Mouse (Mus musculus) heart, embryonic 11.5 days (tissue): Measurements from ENCODE around the gene Fmod. TPM values are rescaled to one million over a fixed set of nuclear protein-coding genes. Genes with fewer than 3 reads are reported as not detected.
A peak's percentile ranks its signal among the peaks of the same experiment; 100 is the strongest.

Source experiments
- ATAC-seq: fragments of 200-750 bp; cut with Nextera tagmentation; replicated peaks from 2 replicates; pipeline ENCODE4 v1.8.0; 2017; ENCODE audit warnings: moderate library complexity; ENCODE audit not compliant: insufficient number of reproducible peaks, low FRiP score, low TSS enrichment
- H3K27ac ChIP-seq: fragments of 300-500 bp; sonication (generic); 2 replicates; pipeline ENCODE4 v1.5.1; 2014; ENCODE audit warnings: mild to moderate bottlenecking, low read depth, low read length
- H3K27me3 ChIP-seq: fragments of 300-500 bp; sonication (generic); 2 replicates; pipeline ENCODE4 v1.6.1; 2014; ENCODE audit warnings: mild to moderate bottlenecking, low read length, mixed read lengths; ENCODE audit not compliant: control insufficient read depth, insufficient read depth
- H3K36me3 ChIP-seq: fragments of 300-500 bp; sonication (generic); 2 replicates; pipeline ENCODE4 v1.6.1; 2014; ENCODE audit warnings: mild to moderate bottlenecking, low read length, moderate library complexity, mixed read lengths; ENCODE audit not compliant: control insufficient read depth, insufficient read depth
- H3K4me1 ChIP-seq: fragments of 300-500 bp; sonication (generic); 2 replicates; pipeline ENCODE4 v1.6.1; 2014; ENCODE audit warnings: low read length; ENCODE audit not compliant: control insufficient read depth, insufficient read depth
- H3K4me2 ChIP-seq: fragments of 300-500 bp; sonication (generic); 2 replicates; pipeline ENCODE4 v1.6.1; 2014; ENCODE audit warnings: mild to moderate bottlenecking, moderate library complexity
- H3K4me3 ChIP-seq: fragments of 300-500 bp; sonication (generic); 2 replicates; pipeline ENCODE4 v1.5.1; 2014; ENCODE audit warnings: low read depth, low read length
- H3K9ac ChIP-seq: fragments of 300-500 bp; sonication (generic); 2 replicates; pipeline ENCODE4 v1.6.1; 2014; ENCODE audit warnings: mild to moderate bottlenecking, low read depth, low read length, moderate library complexity
- H3K9me3 ChIP-seq: fragments of 300-500 bp; sonication (generic); replicated peaks from 2 replicates; pipeline ENCODE4 v1.6.1; 2016; ENCODE audit warnings: low read length; ENCODE audit not compliant: control insufficient read depth
- WGBS: fragments of 180-500 bp; shearing (Covaris S2); extraction: QIAGEN DNeasy Blood & Tissue Kit; methylation state at CpG from one replicate; pipeline ENCODE4 v1.1.7; 2014; ENCODE audit not compliant: insufficient replicate concordance; 5-methylcytosine and 5-hydroxymethylcytosine counted together
- polyA plus RNA-seq: library from polyadenylated mRNA; unstranded; fragments of >200 nt; fragmentation: Nextera tagmentation; extraction: Ambion mirVana; gene quantifications from 2 replicates; pipeline ENCODE4 v1.2.1, GENCODE M21; 2014

The Fmod gene
- polyA plus RNA-seq, 1 experiment from 2014 or later = 10.6 TPM

DNA sequence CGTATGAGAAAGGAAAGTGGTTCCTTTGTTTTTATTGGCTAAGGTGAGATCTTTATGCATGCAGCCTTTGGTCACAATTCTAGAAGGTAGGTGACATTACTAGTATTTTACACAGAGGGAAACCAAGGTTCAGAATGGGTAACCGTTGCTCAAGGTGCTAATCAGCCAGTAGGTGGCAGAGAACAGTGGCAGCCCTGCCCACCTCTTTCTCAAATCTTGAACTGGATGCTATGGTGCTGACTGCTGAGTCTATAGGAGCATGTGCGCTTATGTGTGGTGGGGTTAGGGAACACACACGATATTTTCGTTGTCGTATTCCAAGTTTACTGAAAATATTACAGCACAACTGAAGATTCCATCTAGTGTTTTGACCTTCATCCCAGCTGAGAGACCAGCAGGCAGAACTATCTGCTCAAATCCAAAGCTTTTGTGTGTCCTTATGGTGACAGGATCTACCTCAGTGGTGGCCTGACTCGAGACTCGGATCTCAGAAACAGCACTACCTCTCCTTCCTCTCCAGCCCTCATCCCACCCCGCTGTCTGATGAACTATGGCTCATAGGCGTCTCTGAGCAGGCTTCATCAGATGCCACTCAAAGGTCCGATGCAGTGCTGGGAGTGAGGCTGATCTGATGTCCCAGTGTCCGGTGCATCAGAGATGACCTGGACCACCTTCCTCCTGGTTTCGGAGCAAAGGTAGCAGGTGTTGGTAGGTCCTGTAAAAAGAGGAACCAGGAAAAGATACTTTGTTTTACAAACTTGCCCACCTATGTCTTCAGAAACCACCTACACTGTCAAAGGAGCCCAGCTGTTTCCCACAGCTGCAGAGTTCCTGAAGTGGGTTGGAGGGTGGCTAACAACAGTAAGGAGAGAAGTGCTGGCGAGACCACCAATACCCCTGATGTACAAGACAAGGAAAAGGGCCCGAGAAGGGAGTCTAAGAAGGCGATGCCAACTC, 23.0 kb downstream of the Fmod start:
- Histone ChIP-seq H3K4me3 (peak overlapping the region; percentile 42), H3K4me1 (peaks cover 50% of the 10 kb centered on the region), H3K9me3 (no peaks in the 10 kb centered on the region), H3K9ac (peak overlapping the region; percentile 56; the same call in 1 of the 2 replicates), H3K4me2 (peak overlapping the region; percentile 82), H3K27me3 (no peaks in the 10 kb centered on the region), H3K27ac (peak overlapping the region; percentile 98), H3K36me3 (no peaks in the 10 kb centered on the region)
- 66% methylated on average over 16 of the region's 16 CpGs for WGBS
- no peak for ATAC-seq

GRCm38 (mm10) chr1:134060849-134061569, 24.0 kb downstream of the Fmod start:
- Histone ChIP-seq H3K36me3 (no peaks in the 10 kb centered on the region), H3K4me2 (peak overlapping the region; percentile 82), H3K9me3 (no peaks in the 10 kb centered on the region), H3K4me1 (peaks cover 56% of the 10 kb centered on the region), H3K4me3 (peak overlapping the region; percentile 42), H3K27ac (peak overlapping the region; percentile 98), H3K27me3 (no peaks in the 10 kb centered on the region), H3K9ac (peak overlapping the region; percentile 75)
- 4% methylated on average over 31 of the region's 31 CpGs for whole genome bisulfite sequencing
- ATAC-seq = peak; percentile 93

DNA sequence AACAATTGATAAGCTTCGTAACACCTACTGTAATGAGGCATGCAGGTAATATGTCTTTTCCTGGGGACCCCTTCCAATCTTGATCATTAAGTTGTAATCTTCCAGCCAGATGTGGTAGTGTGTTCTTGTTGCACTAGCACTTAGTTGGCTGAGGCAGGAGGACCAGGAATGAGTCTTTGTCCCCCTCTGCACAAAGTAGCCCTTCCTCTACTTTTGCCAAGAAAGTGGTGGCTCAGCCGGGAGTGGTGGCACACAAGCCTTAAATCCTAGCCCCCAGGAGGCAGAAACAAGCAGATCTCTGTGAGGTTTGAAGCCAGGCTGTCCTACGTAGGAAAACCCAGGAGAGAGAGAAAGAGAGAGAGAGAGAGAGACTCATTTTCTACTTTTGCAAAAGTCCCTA, 24.9 kb downstream of the Fmod start:
- Histone ChIP-seq H3K9me3 (no peaks in the 10 kb centered on the region), H3K27ac (peak overlapping the region; percentile 98), H3K36me3 (no peaks in the 10 kb centered on the region), H3K4me2 (peak overlapping the region; percentile 82), H3K27me3 (no peaks in the 10 kb centered on the region), H3K9ac (no peak overlapping the region), H3K4me3 (no peak overlapping the region), H3K4me1 (peaks cover 59% of the 10 kb centered on the region)
- no peak for ATAC-seq
- 70% methylated on average over 3 of the region's 3 CpGs for WGBS

GRCm38 (mm10) chr1:134062411-134063085, 25.5 kb downstream of the Fmod start:
- H3K4me1 ChIP-seq = peaks cover 63% of the 10 kb centered on the region
- no peaks in the 10 kb centered on the region for H3K9me3 ChIP-seq
- H3K4me2 ChIP-seq = peak overlapping the region; percentile 67
- H3K36me3 ChIP-seq = no peaks in the 10 kb centered on the region
- peak overlapping the region; percentile 74 for H3K9ac ChIP-seq
- no peak for ATAC-seq
- 19% methylated on average over 11 of the region's 11 CpGs for WGBS
- peak overlapping the region; percentile 88 for H3K27ac ChIP-seq
- H3K4me3 ChIP-seq = peak overlapping the region; percentile 20; the same call in 1 of the 2 replicates
- no peaks in the 10 kb centered on the region for H3K27me3 ChIP-seq

GRCm38 (mm10) chr1:134063086-134063772, 26.2 kb downstream of the Fmod start:
- H3K9ac ChIP-seq = peak overlapping the region; percentile 74
- peak overlapping the region; percentile 88 for H3K27ac ChIP-seq
- peak overlapping the region; percentile 67 for H3K4me2 ChIP-seq
- WGBS = 4% methylated on average over 32 of the region's 33 CpGs
- H3K36me3 ChIP-seq = no peaks in the 10 kb centered on the region
- peaks cover 63% of the 10 kb centered on the region for H3K4me1 ChIP-seq
- no peaks in the 10 kb centered on the region for H3K9me3 ChIP-seq
- peak overlapping the region; percentile 20 for H3K4me3 ChIP-seq
- H3K27me3 ChIP-seq = no peaks in the 10 kb centered on the region
- ATAC-seq = no peak

- H3K4me1 ChIP-seq = peaks cover 63% of the 10 kb centered on the region
- 24% methylated on average over 9 of the region's 9 CpGs for WGBS
- ATAC-seq = no peak
Measured at GRCm38 (mm10) chr1:134063773-134064125, 26.7 kb downstream of the Fmod start.

DNA sequence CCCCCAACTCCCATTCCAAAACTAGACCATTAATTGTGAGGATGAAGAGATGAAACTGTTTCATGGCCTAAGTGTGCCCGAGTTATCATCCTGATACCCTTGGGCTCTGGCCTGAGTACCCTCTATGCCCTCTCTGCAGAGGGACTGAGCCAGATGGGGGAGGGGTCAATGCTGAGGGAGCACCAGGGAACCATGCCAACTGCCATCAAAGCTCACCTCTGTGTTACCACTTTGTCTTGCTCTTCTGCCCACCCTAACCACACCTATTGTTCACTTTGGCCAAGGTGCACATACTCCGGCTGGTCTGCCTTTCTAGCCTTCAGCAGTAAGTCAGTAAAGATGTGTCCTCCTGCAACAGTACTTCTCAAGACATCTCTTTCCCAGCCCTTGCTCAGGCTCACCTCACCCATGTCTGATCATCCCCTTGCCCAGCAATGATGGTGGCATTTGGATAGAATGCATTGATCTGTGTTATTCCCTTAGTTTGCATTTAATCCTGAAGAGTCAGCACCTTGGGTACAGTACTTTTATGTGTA, 27.3 kb downstream of the Fmod start:
- Histone ChIP-seq H3K27me3 (no peaks in the 10 kb centered on the region), H3K36me3 (no peaks in the 10 kb centered on the region), H3K9me3 (no peaks in the 10 kb centered on the region), H3K4me2 (no peak overlapping the region), H3K9ac (no peak overlapping the region), H3K27ac (peak overlapping the region; percentile 88; the same call in 1 of the 2 replicates), H3K4me3 (no peak overlapping the region), H3K4me1 (peaks cover 63% of the 10 kb centered on the region)
- 91% methylated on average over 2 of the region's 2 CpGs for WGBS
- ATAC-seq = no peak

More at GRCm38 (mm10) chr1:134063773-134064125, 26.7 kb downstream of the Fmod start:
- H3K4me3 ChIP-seq = peak overlapping the region; percentile 20; the same call in 1 of the 2 replicates
- H3K4me2 ChIP-seq = peak overlapping the region; percentile 67
- H3K36me3 ChIP-seq = no peaks in the 10 kb centered on the region
- peak overlapping the region; percentile 74 for H3K9ac ChIP-seq
- no peaks in the 10 kb centered on the region for H3K27me3 ChIP-seq
- H3K27ac ChIP-seq = peak overlapping the region; percentile 88
- no peaks in the 10 kb centered on the region for H3K9me3 ChIP-seq
